Mouse (Mus musculus) lung, postnatal 0 days (tissue): ENCODE data around the gene Zfp385b. TPM values are rescaled to one million over a fixed set of nuclear protein-coding genes. Genes with fewer than 3 reads are reported as not detected.
A peak's percentile ranks its signal among the peaks of the same experiment; 100 is the strongest.

Experiments
- ATAC-seq: fragments of 200-750 bp; cut with Nextera tagmentation; 2 replicates; pipeline ENCODE4 v1.8.0; 2017; ENCODE audit warnings: moderate library complexity
- DNase-seq: peaks from one replicate; pipeline ENCODE4 v3.0.0-alpha.2; 2016; ENCODE audit warnings: low spot score
- H3K27ac ChIP-seq: fragments of 300-500 bp; sonication (generic); 2 replicates; pipeline ENCODE4 v1.5.1; 2014; ENCODE audit warnings: antibody characterized with exemption, mild to moderate bottlenecking, low read length, mixed read lengths
- H3K27me3 ChIP-seq: fragments of 300-500 bp; sonication (generic); replicated peaks from 2 replicates; pipeline ENCODE4 v1.6.1; 2014; ENCODE audit warnings: low read length, mixed read lengths; ENCODE audit not compliant: insufficient read depth
- H3K36me3 ChIP-seq: fragments of 300-500 bp; sonication (generic); 2 replicates; pipeline ENCODE4 v1.6.1; 2014; ENCODE audit warnings: low read length, mixed read lengths; ENCODE audit not compliant: insufficient read depth
- H3K4me1 ChIP-seq: fragments of 300-500 bp; sonication (generic); 2 replicates; pipeline ENCODE4 v1.6.1; 2014; ENCODE audit warnings: antibody characterized with exemption, low read depth, low read length, mixed read lengths; ENCODE audit not compliant: insufficient read depth
- H3K4me2 ChIP-seq: fragments of 300-500 bp; sonication (generic); replicated peaks from 2 replicates; pipeline ENCODE4 v1.6.1; 2014; ENCODE audit warnings: low read depth, mild to moderate bottlenecking, low read length, moderate library complexity, mixed read lengths
- H3K4me3 ChIP-seq: fragments of 300-500 bp; sonication (generic); 2 replicates; pipeline ENCODE4 v1.5.1; 2014; ENCODE audit warnings: low read depth, low read length
- H3K9ac ChIP-seq: fragments of 300-500 bp; sonication (generic); replicated peaks from 2 replicates; pipeline ENCODE4 v1.6.1; 2014; ENCODE audit warnings: low read depth, mild to moderate bottlenecking
- H3K9me3 ChIP-seq: fragments of 300-500 bp; sonication (generic); 2 replicates; pipeline ENCODE4 v1.6.1; 2016; ENCODE audit warnings: low read length, mixed read lengths
- CTCF ChIP-seq: IDR thresholded peaks from 2 replicates; pipeline ENCODE4 v1.5.1; 2016; ENCODE audit warnings: antibody characterized with exemption, mild to moderate bottlenecking
- EP300 ChIP-seq: IDR thresholded peaks from 2 replicates; pipeline ENCODE4 v1.6.1; 2016; ENCODE audit warnings: antibody characterized with exemption, mild to moderate bottlenecking, control low read depth
- WGBS: fragments of 180-500 bp; shearing (Covaris S2); extraction: QIAGEN DNeasy Blood & Tissue Kit; methylation state at CpG from one replicate; pipeline ENCODE4 v1.1.7; 2014; 5-methylcytosine and 5-hydroxymethylcytosine counted together
- polyA plus RNA-seq: library from polyadenylated mRNA; unstranded; fragments of >200 nt; fragmentation: Nextera tagmentation; extraction: Ambion mirVana; gene quantifications from 2 replicates; pipeline ENCODE4 v1.2.1, GENCODE M21; 2015

The Zfp385b gene
- polyA plus RNA-seq, 1 experiment from 2014 or later, result 13.9 TPM

GRCm38 (mm10) chr2:77720806-77721205, 98.6 kb downstream of the Zfp385b start:
- no peak overlapping the region for H3K9ac ChIP-seq
- ATAC-seq, result no peak

GRCm38 (mm10) chr2:77716367-77716766, 103.1 kb downstream of the Zfp385b start:
- H3K27ac ChIP-seq, result no peak overlapping the region
- H3K27me3 ChIP-seq, result no peaks in the 10 kb centered on the region
- H3K9me3 ChIP-seq, result no peaks in the 10 kb centered on the region
- no peak for ATAC-seq
- DNase-seq, result no peak
- H3K36me3 ChIP-seq, result no peaks in the 10 kb centered on the region
- H3K4me1 ChIP-seq, result no peaks in the 10 kb centered on the region
- TF ChIP-seq CTCF (no peak), EP300 (no peak)
- H3K4me2 ChIP-seq, result no peak overlapping the region
- H3K4me3 ChIP-seq, result no peak overlapping the region
- H3K9ac ChIP-seq, result no peak overlapping the region
- 77% methylated on average over 3 of the region's 3 CpGs for WGBS

More at GRCm38 (mm10) chr2:77720806-77721205, 98.6 kb downstream of the Zfp385b start:
- H3K9me3 ChIP-seq, result no peaks in the 10 kb centered on the region
- DNase-seq, result no peak
- no peaks in the 10 kb centered on the region for H3K27me3 ChIP-seq
- H3K4me3 ChIP-seq, result no peak overlapping the region
- no peaks in the 10 kb centered on the region for H3K36me3 ChIP-seq
- WGBS, result 77% methylated on average over 4 of the region's 4 CpGs
- no peak overlapping the region for H3K27ac ChIP-seq
- H3K4me2 ChIP-seq, result no peak overlapping the region
- H3K4me1 ChIP-seq, result no peaks in the 10 kb centered on the region
- TF ChIP-seq CTCF, result no peak
- TF ChIP-seq EP300, result no peak

- no peaks in the 10 kb centered on the region for H3K9me3 ChIP-seq
- ATAC-seq (no peak), DNase-seq (no peak)
- H3K27me3 ChIP-seq, result no peaks in the 10 kb centered on the region
- 27% methylated on average over 5 of the region's 5 CpGs for WGBS
- no peaks in the 10 kb centered on the region for H3K4me1 ChIP-seq
- no peak overlapping the region for H3K27ac ChIP-seq
- no peak for TF ChIP-seq CTCF
- TF ChIP-seq EP300, result no peak
- H3K4me2 ChIP-seq, result no peak overlapping the region
- no peak overlapping the region for H3K4me3 ChIP-seq
- H3K36me3 ChIP-seq, result no peaks in the 10 kb centered on the region
- no peak overlapping the region for H3K9ac ChIP-seq
These were observed 105.6 kb downstream of the Zfp385b start for GRCm38 (mm10) chr2:77713886-77714285.

GRCm38 (mm10) chr2:77711751-77712150, 107.7 kb downstream of the Zfp385b start:
- no peak for DNase-seq

GRCm38 (mm10) chr2:77709206-77709794, 110.1 kb downstream of the Zfp385b start:
- DNase-seq (peak; percentile 73), ATAC-seq (no peak)
- Histone ChIP-seq H3K4me1 (no peaks in the 10 kb centered on the region), H3K27me3 (no peaks in the 10 kb centered on the region), H3K4me2 (no peak overlapping the region), H3K9me3 (no peaks in the 10 kb centered on the region), H3K27ac (no peak overlapping the region), H3K9ac (no peak overlapping the region), H3K4me3 (no peak overlapping the region), H3K36me3 (no peaks in the 10 kb centered on the region)
- TF ChIP-seq CTCF, result peak; percentile 93
- TF ChIP-seq EP300, result no peak
- 24% methylated on average over 7 of the region's 7 CpGs for WGBS

More at GRCm38 (mm10) chr2:77711751-77712150, 107.7 kb downstream of the Zfp385b start:
- H3K36me3 ChIP-seq, result no peaks in the 10 kb centered on the region
- WGBS, result 47% methylated on average over 1 of the region's 1 CpGs
- no peak for ATAC-seq
- H3K27me3 ChIP-seq, result no peaks in the 10 kb centered on the region
- no peaks in the 10 kb centered on the region for H3K9me3 ChIP-seq
- no peak overlapping the region for H3K27ac ChIP-seq
- H3K4me1 ChIP-seq, result no peaks in the 10 kb centered on the region
- no peak overlapping the region for H3K4me3 ChIP-seq
- TF ChIP-seq CTCF, result no peak
- H3K9ac ChIP-seq, result no peak overlapping the region
- H3K4me2 ChIP-seq, result no peak overlapping the region

- no peaks in the 10 kb centered on the region for H3K36me3 ChIP-seq
- ATAC-seq (no peak), DNase-seq (no peak)
- no peaks in the 10 kb centered on the region for H3K9me3 ChIP-seq
- H3K4me1 ChIP-seq, result no peaks in the 10 kb centered on the region
- H3K4me3 ChIP-seq, result no peak overlapping the region
- H3K4me2 ChIP-seq, result no peak overlapping the region
- no peak overlapping the region for H3K27ac ChIP-seq
- TF ChIP-seq CTCF (no peak), EP300 (no peak)
- no peaks in the 10 kb centered on the region for H3K27me3 ChIP-seq
- 66% methylated on average over 9 of the region's 9 CpGs for WGBS
- no peak overlapping the region for H3K9ac ChIP-seq
These were observed 112.3 kb downstream of the Zfp385b start for GRCm38 (mm10) chr2:77707138-77707537.

- Histone ChIP-seq H3K4me1 (no peaks in the 10 kb centered on the region), H3K4me3 (no peak overlapping the region), H3K27me3 (no peaks in the 10 kb centered on the region), H3K9ac (no peak overlapping the region), H3K36me3 (no peaks in the 10 kb centered on the region), H3K27ac (no peak overlapping the region), H3K4me2 (no peak overlapping the region), H3K9me3 (no peaks in the 10 kb centered on the region)
- DNase-seq, result no peak
- ATAC-seq, result no peak
- WGBS, result 70% methylated on average over 2 of the region's 2 CpGs
- TF ChIP-seq EP300 (no peak), CTCF (no peak)
These were observed 114.0 kb downstream of the Zfp385b start for GRCm38 (mm10) chr2:77705476-77705875.
